Mouse (Mus musculus) heart, postnatal 36 days (tissue): ENCODE results near the gene Smtnl1. TPM values are rescaled to one million over a fixed set of nuclear protein-coding genes. Genes with fewer than 3 reads are reported as not detected.
A peak's percentile ranks its signal among the peaks of the same experiment; 100 is the strongest.
"Not testable (repeated sequence)": the region's sequence is repeated elsewhere in the genome, so short reads cannot be mapped to it uniquely, and the experiment has no call there.

Experiments
- DNase-seq, 2 experiments: peaks; one replicate each; pipeline ENCODE4 v3.0.0; 2021 to 2022
- intact Hi-C: fragments of 180-260 bp; cut with DNase I; formaldehyde crosslinking; loops from one replicate; pipeline ENCODE4 v1.15.1; 2025
- total RNA-seq, 2 experiments: library from RNA; stranded (reverse); gene quantifications; 2 replicates each; pipeline ENCODE4 v1.2.3; 2021

Gene Smtnl1
- total RNA-seq, 2 experiments from 2014 or later, result not detected

- peak; percentile 39 to 49 for DNase-seq
- intact Hi-C loops, result no loop called here
Measured at GRCm38 (mm10) chr2:84838993-84839980, 16.8 kb upstream of the Smtnl1 start.

DNA sequence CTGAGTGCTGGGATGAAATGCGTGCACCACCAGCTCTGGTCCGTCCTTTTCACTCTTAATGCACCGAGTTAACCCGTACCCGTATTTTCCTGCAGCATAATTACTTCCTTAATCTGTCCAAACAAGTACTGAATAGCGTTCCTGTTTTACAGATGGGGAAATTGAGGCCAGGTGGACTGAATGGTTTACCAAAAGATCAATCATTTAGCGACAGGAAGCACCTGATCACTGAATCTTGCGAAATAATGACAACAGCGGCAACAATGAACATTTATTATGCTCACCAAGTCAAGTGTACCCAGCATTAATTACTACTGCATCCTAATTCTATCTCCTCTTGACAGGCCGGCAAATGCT, 16.1 kb upstream of the Smtnl1 start, which contains the start of gene Slc43a1:
Gene Slc43a1, plus strand, starts transcription at position 258 of the 357 bp plus-strand sequence.
- intact Hi-C loops, result no loop called here
- no peak for DNase-seq

DNA sequence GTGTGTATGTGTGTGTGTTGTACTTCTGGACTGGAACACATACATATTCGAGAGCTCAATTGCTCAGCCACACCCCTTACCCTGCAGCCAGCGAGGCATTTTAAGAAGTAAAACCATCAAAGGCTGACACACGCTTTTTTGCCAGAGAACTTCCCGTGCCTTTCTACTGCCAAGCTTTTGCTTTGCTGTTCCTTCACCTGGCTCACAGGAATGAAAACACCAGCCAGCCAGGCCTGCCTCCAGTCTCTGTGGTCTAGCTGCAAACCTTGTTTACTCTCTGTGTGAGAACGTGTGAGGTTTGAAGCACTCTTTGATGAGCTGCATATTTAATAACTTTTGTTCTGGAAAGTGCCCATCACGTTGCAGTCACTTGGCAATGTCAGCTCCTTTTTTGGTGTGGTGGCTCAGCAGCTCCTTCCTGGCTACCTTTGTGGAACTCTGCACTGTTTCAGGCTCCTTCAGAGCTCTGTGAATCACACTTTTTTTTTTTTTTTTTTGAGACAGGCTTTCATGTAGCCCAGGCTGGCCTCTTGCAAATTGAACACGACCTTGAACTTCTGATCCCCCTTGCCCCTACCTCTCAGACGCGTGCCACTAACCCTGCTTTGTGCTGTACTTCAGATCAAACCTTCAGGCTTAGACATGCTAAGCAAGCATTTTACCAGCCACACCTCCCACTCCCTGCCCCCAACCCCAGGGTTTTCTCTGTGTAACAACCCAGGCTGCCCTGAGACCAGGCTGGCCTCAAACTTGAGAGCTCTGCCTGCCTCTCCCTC, 15.6 kb upstream of the Smtnl1 start:
- DNase-seq, result no peak
- intact Hi-C loops, result no loop called here

DNA sequence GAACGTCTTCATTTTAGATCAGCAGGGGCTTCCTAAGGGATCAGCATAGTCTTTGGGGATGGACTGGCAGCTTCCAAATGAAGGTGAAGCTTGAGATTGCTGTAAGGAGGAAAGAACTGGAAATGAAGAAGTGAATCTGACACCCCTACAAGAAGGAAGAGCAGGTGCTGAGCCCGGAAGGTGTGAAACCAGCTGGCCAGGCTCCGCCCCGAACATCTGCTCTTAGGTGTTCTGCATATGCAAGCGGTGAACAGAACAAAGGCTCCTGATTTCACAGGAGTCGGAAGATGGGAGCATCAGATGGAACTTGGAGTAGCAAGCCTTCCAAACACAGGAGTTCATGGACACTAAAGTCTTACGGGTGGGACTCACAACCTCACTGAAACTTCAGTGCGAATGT, 14.7 kb upstream of the Smtnl1 start:
- no peak for DNase-seq
- intact Hi-C loops, result no loop called here

- DNase-seq, result peak; percentile 83 to 87
- intact Hi-C loops, result loop anchor here (1.0 to 5.0 kb wide), 4 partner anchors 23 to 175 kb away; no protein-coding TSS in a partner anchor
Measured at GRCm38 (mm10) chr2:84831666-84832391, 9.4 kb upstream of the Smtnl1 start.

- peak in 1 of 2 experiments; percentile 22 for DNase-seq
- intact Hi-C loops, result loop anchor here (5.0 kb wide), 1 partner anchor 135 kb away; no protein-coding TSS in a partner anchor
Measured at GRCm38 (mm10) chr2:84827283-84827920, 5.0 kb upstream of the Smtnl1 start.

GRCm38 (mm10) chr2:84826488-84827282, 4.2 kb upstream of the Smtnl1 start, which contains the start of gene Timm10:
Timm10 (plus strand) TSS chr2:84826997.
- intact Hi-C loops, result loop anchor here (5.0 kb wide), 1 partner anchor 136 kb away; no protein-coding TSS in a partner anchor
- peak; percentile 75 to 82 for DNase-seq

DNA sequence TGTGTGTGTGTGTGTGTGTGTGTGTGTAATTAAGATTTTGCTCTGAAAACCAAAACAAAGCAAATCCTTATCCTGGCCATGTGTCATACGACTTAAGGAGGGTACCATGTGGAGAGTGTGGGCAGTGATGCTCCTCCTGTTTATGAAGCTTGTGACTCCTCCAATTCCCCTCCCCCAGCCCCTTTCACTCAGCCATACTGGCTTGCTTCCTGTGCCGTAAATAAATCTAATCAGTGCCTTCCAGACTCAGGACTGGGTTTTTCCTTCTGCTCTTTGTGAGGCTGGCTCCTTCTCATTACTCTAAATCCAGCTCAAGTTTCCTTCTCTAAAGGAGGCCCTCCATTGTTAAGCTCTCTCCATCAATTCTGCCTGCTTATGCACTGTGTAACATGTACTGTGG, 785 bp upstream of the Smtnl1 start:
- no peak for DNase-seq
- intact Hi-C loops, result no loop called here

DNA sequence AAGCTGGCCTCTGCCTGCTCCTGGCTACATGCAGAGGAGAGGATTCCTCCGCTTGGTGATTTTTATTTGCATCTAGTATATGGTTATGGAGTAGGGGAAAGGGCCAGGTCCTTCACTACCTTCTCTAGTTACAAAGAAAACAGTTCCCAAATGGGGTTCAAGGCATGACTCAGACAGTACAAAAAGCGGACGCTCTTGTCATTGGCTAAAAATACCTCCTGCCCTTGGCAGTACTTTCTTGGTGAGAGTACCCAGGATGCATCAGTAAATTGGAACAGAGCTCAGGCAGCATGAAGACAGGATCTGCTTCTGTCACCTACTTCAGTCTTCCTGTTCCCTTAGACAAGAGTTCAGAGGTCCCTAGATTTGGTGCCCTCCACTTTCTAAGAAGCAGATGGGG, 2.6 kb downstream of the Smtnl1 start:
- intact Hi-C loops, result no loop called here
- DNase-seq, result no peak

DNA sequence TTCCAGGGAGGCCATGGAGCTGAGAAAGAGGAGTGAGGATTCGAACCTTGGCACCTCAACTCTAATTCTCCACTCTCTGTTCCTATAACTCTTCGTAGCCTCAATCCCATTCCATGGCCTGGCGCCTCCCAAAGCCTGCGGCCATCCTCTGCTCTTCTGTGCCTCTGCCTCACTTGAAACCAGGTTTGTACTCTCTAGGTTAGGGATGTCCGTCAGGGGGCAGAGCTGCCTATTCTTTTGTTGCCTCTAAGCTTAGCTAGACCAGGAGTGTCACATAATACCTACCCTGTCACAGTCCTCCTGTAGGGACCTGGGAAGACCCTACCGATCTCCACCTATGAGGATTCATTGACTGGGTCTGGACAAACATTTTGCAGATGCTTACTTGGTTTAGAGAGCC, 9.8 kb downstream of the Smtnl1 start:
- no peak for DNase-seq
- intact Hi-C loops, result no loop called here

DNA sequence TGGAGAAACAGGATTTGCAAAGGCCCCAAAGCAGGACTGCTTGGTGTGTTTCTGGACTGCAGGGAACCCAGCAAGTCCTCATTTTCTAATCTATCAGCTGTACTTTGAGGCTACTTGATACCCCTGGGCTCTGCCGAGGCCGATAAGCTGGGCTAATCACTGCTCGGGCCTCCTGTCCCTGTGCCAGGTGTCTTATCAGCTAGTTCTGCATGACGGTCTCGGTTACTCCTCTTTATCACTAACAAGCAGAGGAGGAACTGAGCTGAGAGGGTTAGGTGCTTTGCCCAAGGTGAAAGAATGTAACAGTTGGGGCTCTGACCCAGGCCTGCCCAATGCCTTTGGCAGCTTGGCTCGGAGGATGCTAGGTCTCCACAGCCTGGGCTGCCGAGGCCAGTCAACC, 10.6 kb downstream of the Smtnl1 start:
- intact Hi-C loops, result no loop called here
- peak; percentile 19 to 25 for DNase-seq

GRCm38 (mm10) chr2:84810886-84811577, 11.4 kb downstream of the Smtnl1 start:
- intact Hi-C loops, result no loop called here
- DNase-seq, result peak; percentile 85 to 88

GRCm38 (mm10) chr2:84810526-84810885, 11.9 kb downstream of the Smtnl1 start:
- intact Hi-C loops, result no loop called here

DNA sequence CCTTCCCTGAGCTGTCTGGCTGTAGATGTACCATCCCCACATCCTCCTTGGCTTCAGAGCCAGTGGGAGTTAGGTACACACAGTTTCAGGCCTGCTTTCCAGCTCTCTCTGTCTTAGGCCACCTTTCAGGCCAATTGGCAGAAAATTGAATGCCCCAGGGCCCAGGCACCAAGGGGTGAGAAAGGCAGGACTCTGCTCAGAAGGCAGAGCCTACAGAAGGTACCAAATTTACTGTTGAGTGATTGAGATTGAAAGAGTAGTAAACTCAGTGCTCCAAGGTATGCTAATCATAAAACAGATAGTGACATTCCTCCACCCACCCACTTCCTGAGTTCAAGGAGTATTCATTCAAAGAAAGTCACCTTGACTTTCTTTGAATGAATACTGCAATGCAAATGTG, 13.1 kb downstream of the Smtnl1 start:
- intact Hi-C loops, result no loop called here
- no peak for DNase-seq

More at GRCm38 (mm10) chr2:84810526-84810885, 11.9 kb downstream of the Smtnl1 start:
- DNase-seq, result no peak

GRCm38 (mm10) chr2:84806546-84806945, 15.9 kb downstream of the Smtnl1 start:
- no peak for DNase-seq
- intact Hi-C loops, result no loop called here

DNA sequence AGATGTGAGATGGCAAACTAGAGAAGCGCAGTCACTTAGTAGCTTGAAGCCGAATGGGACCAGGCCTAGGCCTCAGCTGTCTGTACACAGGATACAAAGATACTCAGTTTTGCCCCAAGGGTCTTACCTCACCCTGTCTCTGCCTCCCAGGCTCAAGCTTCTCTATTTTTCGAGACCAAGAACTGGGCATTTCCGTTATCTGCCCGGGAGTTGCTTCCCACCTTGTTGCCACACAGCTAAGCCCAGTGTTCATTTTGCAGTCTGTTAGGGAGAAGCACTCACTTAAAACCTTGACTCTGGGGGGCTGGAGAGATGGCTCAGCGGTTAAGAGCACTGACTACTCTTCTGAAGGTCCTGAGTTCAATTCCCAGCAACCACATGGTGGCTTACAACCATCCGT, 18.5 kb downstream of the Smtnl1 start:
- DNase-seq, result no peak
- intact Hi-C loops, result no loop called here

GRCm38 (mm10) chr2:84801223-84801622, 21.2 kb downstream of the Smtnl1 start:
- intact Hi-C loops, DNase-seq: not testable (repeated sequence)

- intact Hi-C loops, result no loop called here
Measured at GRCm38 (mm10) chr2:84800304-84800703, 22.1 kb downstream of the Smtnl1 start.

More at GRCm38 (mm10) chr2:84800304-84800703, 22.1 kb downstream of the Smtnl1 start:
- DNase-seq, result no peak
